Mouse (Mus musculus) testis, postnatal 14 days (tissue): Measurements from ENCODE around the gene Cdkl1.

Source experiments
- DNase-seq: peaks from one replicate; pipeline ENCODE4 v3.0.0; 2021; ENCODE audit warnings: low spot score

Gene Cdkl1

DNA sequence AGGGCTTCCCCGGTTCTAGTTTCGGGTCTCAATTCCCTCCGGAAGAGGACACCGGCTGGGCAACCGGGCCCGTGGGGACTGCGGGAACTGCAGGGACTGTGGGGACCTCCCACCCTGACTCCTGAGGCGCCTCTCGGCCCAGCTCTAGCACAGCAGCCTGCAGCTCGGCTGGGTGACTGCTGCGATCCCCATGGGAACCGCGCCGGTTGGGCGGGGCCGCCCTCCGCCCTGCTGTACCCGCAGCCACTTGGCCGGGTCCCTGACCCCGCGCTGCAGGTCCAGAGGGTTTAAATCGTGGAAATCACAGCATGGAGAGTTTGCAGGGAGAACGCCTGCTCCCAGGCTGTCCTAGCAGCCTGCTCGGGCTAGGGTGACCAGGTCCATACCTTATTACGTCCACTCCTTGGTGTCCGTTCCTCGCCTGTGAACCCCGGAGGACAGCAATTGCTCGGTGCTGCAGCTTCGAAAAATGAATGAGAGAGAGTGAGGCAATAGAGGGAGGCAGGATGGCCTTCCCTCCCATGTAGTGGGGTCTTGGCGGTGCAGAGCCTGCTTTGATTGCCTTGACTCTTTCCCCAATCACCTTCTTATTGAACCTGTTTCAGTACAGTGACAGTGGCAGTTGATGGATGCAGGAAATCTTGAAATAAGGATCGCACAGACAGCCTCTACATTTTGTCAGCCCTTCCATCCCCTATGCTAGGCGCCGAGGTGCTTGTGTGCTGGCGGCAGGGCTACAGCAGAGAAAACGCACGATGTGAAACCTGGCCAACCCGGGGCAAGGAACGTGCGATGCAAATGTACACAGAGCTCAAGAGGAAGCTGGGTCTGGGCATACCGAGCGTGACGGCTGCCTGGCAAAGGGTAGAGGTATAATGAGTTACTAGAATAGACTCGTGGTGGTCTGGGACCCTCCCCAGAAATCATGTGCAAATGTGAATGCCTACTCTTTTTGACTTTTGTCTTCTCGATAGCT, at the start of gene Cdkl1:
TSS of gene Cdkl1 (minus strand) at position 738 of the 976 bp plus-strand sequence.
- DNase-seq: peak; percentile 25

DNA sequence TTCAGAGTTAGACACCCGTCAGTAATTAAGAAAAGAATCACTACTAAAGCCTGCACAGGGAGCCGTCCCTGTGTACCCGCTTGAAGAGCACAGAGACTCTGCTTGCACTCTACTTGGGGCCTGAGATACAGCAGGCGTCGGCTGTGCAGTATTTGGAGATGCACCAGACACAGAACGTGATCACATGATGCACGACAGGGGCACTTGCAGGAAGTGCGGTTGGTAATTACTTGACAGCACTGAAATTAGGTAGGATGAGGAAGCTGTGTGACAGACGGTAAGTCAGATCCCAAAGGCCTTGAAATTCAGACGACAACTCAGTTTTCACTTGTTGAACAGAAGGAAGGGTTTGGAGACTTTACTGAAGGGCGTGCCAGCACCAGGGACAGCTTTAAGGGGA, 47.3 kb upstream of the Cdkl1 start:
- DNase-seq: no peak

GRCm38 (mm10) chr12:69833982-69834604, 43.0 kb upstream of the Cdkl1 start:
- no peak for DNase-seq

GRCm38 (mm10) chr12:69831239-69831910, 40.3 kb upstream of the Cdkl1 start:
- no peak for DNase-seq

DNA sequence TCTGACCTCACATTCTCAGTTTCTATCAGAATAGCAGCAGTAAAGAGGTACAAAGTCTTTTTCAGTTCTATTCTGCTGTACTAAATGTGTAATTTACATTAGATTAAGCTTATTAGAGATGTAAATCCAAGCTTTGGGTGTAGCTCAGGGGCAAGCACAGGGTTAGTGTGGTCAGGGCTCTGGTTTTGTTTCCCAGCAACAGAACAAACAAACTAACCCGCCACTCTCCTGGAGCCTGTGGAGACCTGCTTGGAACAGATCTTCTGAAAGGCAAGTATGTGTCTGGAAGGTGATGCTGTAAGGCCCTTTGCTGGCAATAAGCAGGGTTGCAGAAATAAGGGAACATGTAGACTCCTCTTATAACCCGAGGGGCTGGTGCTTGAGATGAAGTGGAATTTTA, 37.1 kb upstream of the Cdkl1 start:
- DNase-seq: no peak

GRCm38 (mm10) chr12:69824881-69825597, 34.0 kb upstream of the Cdkl1 start:
- no peak for DNase-seq

DNA sequence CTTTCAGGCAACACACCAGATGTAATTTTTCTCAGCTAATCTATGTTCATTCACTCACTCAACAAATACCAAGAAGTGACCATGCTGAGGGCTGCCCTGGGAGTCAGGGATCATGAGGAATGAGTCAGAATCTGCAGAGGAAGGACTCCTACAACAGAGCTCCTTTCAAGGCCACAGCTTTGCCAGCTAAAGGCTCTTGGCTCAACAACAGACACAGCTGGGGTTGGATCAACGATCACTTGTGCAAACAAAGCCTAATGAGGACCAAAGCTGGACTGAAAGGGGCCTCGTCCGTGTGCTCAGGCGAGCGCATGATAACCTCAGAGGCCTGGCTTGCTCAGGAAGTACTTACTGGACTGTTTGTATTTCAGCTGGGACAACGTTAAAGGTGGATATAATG, 23.2 kb upstream of the Cdkl1 start:
- peak; percentile 53 for DNase-seq

GRCm38 (mm10) chr12:69813596-69813995, 22.5 kb upstream of the Cdkl1 start:
- DNase-seq: no peak

GRCm38 (mm10) chr12:69812986-69813385, 21.9 kb upstream of the Cdkl1 start:
- DNase-seq: no peak

- DNase-seq: no peak
Observed at GRCm38 (mm10) chr12:69811976-69812375, 20.9 kb upstream of the Cdkl1 start.

DNA sequence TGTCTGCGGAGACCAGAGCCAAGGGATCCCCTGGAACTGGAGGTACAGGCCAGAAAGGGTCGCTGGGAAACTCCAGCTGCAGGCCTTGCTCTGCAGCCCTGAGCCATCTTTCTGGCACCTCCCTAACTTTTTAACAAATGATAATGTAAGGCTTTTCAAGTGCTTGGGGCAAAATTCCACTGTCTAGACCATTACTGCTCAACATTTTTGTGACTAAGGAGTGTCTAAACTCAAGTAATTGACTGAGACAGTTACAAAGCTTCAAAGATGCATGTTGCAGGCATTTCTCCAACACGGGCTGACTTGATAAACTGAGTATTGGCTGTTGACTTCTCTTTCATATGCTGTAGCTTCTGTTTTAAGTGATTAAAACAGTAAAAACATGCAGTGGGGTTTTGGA, 18.4 kb upstream of the Cdkl1 start:
- DNase-seq: no peak

DNA sequence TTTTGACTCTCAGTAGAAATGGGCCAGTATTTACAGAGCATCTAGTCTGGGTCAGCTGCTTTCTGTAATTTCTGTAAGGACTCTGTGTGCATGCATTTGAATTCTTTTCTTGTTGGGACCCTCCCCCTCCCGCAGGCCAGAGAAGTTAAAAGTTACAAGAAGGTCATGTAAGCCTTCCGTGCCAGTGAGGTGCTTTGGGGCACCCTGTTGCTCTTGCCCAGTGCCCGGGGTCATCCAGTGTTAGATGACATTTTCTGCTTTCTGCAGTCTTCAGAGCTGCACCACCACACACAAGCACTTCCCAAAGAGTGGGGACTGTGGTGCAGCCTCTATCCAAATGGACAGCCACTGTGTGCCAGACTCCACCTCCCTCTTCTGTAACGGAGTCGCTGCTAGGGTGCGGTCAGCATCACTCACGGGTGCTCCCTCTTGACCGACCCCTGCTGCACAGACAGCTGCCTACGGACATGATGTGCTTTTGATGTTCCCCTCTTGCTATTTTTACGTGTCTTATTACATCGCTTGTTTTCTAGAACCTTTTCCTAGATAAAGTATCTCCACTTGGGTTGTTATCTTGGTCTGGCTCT, 16.4 kb upstream of the Cdkl1 start:
- DNase-seq: no peak

- no peak for DNase-seq
Observed at GRCm38 (mm10) chr12:69805148-69805547, 14.1 kb upstream of the Cdkl1 start.

DNA sequence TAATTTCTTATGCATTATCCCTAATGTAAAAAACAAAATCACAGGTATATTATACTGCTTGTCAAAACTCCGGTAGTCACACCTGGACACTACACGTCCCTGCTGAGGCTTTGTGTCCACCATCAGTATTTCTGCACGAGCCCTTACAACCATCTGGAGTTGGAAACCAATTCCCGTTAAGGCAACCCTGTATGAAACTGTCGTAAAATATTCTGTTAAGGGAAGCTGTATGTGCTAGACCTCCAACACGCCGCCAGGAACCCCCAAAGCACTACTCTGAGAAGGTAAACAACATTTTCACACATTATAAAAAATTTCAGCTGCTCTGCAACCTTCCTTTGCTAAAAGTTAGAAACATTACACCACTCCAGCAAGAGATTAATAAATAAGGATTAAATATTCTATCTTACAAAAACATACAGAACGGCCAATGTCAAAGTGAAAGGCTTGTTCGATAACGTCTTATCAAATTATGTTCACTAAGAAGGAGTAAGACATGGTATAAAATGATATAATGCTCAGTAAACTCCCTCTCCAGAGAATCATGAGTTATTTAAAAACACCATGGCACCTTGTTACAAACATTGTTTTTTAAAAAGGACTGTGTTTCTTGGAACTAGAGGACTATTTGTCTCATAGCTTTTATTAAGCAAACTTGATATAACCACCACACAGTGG, 13.5 kb upstream of the Cdkl1 start:
- no peak for DNase-seq

- DNase-seq: no peak
Observed at GRCm38 (mm10) chr12:69803196-69803595, 12.1 kb upstream of the Cdkl1 start.

GRCm38 (mm10) chr12:69800586-69800985, 9.5 kb upstream of the Cdkl1 start:
- DNase-seq: no peak

GRCm38 (mm10) chr12:69796311-69796710, 5.2 kb upstream of the Cdkl1 start:
- DNase-seq: no peak

DNA sequence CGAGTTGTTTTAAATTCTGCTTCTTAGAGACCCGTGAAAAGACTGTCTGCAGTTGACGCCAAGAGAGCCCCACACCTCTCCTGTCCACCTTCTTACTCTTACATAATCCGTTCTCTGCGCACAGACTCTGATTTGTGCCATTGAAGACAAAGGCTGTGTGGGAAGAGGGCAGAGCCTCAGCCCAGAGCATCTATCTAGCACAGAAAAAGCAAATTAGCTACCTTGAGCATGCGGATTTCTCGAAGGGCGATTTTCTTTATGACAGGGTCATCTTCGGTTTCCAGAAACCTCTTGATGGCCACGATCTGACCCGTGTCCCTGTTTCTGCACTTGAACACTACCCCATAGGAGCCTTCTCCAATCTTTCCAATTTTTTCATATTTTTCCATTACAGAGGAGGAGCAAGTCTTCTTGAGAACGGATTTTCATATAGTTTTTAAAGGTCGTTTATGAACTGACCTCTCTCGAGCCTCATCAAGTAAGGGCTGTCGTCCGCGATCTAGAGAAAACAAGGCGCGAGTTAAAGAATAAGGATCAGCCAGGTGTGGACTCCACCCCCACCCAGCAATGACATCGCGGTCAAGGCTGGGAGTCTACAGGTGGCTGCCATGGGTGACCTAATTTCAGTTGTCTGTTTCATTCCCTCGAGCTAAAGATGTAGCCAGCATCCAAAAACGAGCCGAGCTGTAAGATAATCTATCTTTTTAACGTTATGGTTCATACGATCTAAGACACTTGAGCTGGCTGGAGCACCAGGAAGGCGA, 1.1 kb downstream of the Cdkl1 start:
- DNase-seq: no peak

DNA sequence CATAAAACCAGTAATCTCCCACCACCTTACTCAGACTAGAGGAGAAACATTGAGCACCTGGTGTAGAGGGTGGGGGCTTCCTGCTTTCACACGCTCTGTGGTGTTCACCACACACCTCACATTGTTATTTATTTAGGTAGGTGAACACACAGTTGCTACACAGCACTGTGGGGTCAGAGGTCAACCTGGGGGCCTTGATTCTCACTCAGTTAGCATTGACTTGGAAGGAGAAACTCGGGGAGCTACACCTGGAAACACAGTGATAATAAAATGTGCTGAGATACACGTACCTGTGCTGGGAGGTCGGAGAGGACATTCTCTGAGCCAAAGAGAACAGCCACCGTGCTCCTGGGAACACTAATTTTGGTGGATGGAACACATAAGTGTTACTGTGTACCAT, 2.7 kb downstream of the Cdkl1 start:
- DNase-seq: no peak

DNA sequence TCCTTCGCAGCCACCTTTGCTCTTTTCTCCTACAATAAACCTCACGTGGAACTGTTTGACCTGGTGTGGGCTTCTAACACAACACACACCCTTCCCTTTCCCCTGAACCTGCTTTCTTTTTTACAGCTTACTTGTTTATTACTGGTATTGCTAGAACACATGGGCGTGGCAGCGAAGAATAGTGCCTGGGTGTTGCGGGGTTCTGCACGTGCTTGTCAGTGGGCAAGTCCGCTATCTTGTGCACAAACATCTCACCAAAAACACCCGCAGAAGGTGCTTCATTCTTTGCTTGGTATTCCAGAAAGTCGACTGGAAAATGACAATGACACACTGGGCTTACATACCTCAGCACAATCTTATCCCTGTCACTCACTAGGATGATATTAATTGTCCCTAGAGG, 5.6 kb downstream of the Cdkl1 start:
- no peak for DNase-seq
